Mouse (Mus musculus) midbrain, embryonic 14.5 days (tissue): ENCODE results near the gene Ston2. TPM values are rescaled to one million over a fixed set of nuclear protein-coding genes. Genes with fewer than 3 reads are reported as not detected.

ENCODE experiments used
- ATAC-seq: fragments of 200-750 bp; cut with Nextera tagmentation; 2 replicates; pipeline ENCODE4 v1.8.0; 2017; ENCODE audit warnings: moderate number of reproducible peaks, moderate library complexity; ENCODE audit not compliant: low FRiP score, low TSS enrichment
- DNase-seq: peaks from one replicate; pipeline ENCODE4 v3.0.0-alpha.2; 2015
- H3K27ac ChIP-seq: fragments of 300-500 bp; sonication (generic); replicated peaks from 2 replicates; pipeline ENCODE4 v1.5.1; 2014; ENCODE audit warnings: mild to moderate bottlenecking, low read depth, low read length, moderate library complexity
- H3K27me3 ChIP-seq: fragments of 300-500 bp; sonication (generic); 2 replicates; pipeline ENCODE4 v1.6.1; 2014; ENCODE audit warnings: low read length, control low read depth, mixed read lengths; ENCODE audit not compliant: control insufficient read depth, insufficient read depth
- H3K36me3 ChIP-seq: fragments of 300-500 bp; sonication (generic); 2 replicates; pipeline ENCODE4 v1.6.1; 2014; ENCODE audit warnings: low read length, control low read depth; ENCODE audit not compliant: control insufficient read depth, insufficient read depth
- H3K4me1 ChIP-seq: fragments of 300-500 bp; sonication (generic); 2 replicates; pipeline ENCODE4 v1.6.1; 2014; ENCODE audit warnings: mild to moderate bottlenecking, antibody characterized with exemption, low read length, control low read depth; ENCODE audit not compliant: control insufficient read depth, insufficient read depth
- H3K4me2 ChIP-seq: fragments of 300-500 bp; sonication (generic); 2 replicates; pipeline ENCODE4 v1.6.1; 2014; ENCODE audit warnings: mild to moderate bottlenecking, low read length, moderate library complexity
- H3K4me3 ChIP-seq: fragments of 300-500 bp; sonication (generic); replicated peaks from 2 replicates; pipeline ENCODE4 v1.5.1; 2014; ENCODE audit warnings: low read depth, low read length
- H3K9ac ChIP-seq: fragments of 300-500 bp; sonication (generic); replicated peaks from 2 replicates; pipeline ENCODE4 v1.6.1; 2014; ENCODE audit warnings: mild to moderate bottlenecking, low read length, moderate library complexity
- H3K9me3 ChIP-seq: fragments of 300-500 bp; sonication (generic); 2 replicates; pipeline ENCODE4 v1.6.1; 2016; ENCODE audit warnings: low read length, control low read depth, mixed read lengths; ENCODE audit not compliant: control insufficient read depth
- WGBS: fragments of 180-500 bp; shearing (Covaris S2); extraction: QIAGEN DNeasy Blood & Tissue Kit; methylation state at CpG from one replicate; pipeline ENCODE4 v1.1.7; 2014; 5-methylcytosine and 5-hydroxymethylcytosine counted together
- polyA plus RNA-seq: library from polyadenylated mRNA; unstranded; fragments of >200 nt; fragmentation: Nextera tagmentation; extraction: Ambion mirVana; gene quantifications from 2 replicates; pipeline ENCODE4 v1.2.1, GENCODE M21; 2014

Gene Ston2
- polyA plus RNA-seq, 1 experiment from 2014 or later, result 5.0 TPM

DNA sequence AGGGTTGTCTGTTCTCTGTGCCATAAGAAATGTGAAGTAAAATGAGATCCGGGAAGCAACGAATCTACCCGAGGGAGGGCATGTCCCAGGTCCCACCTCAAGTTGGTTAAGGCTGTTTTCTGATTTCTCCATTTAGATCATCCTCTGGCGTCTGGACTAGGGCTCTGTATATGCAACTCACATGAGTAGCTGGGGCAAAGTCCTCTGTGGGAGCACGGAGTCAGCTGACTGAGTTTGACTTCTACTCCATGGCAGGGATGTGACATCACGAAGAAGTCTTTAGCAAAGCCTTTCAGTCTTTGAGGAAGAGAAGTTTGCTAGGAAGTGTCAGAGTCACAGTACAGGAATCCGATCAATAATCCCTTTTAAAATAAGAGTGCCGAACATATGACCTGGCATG is 20.7 kb upstream of the Ston2 start:
- H3K4me2 ChIP-seq, result no peak overlapping the region
- H3K4me1 ChIP-seq, result no peaks in the 10 kb centered on the region
- no peak for ATAC-seq
- H3K27me3 ChIP-seq, result no peaks in the 10 kb centered on the region
- H3K9me3 ChIP-seq, result no peaks in the 10 kb centered on the region
- 95% methylated on average over 8 of the region's 8 CpGs for WGBS
- no peak for DNase-seq
- peaks cover 75% of the 10 kb centered on the region for H3K36me3 ChIP-seq
- no peak overlapping the region for H3K27ac ChIP-seq
- no peak overlapping the region for H3K9ac ChIP-seq
- no peak overlapping the region for H3K4me3 ChIP-seq

- no peaks in the 10 kb centered on the region for H3K9me3 ChIP-seq
- no peak overlapping the region for H3K9ac ChIP-seq
- WGBS, result 86% methylated on average over 6 of the region's 6 CpGs
- H3K36me3 ChIP-seq, result peaks cover 63% of the 10 kb centered on the region
- no peak overlapping the region for H3K4me2 ChIP-seq
- DNase-seq (no peak), ATAC-seq (no peak)
- H3K27me3 ChIP-seq, result no peaks in the 10 kb centered on the region
- H3K4me3 ChIP-seq, result no peak overlapping the region
- H3K4me1 ChIP-seq, result no peaks in the 10 kb centered on the region
- H3K27ac ChIP-seq, result no peak overlapping the region
Observed at GRCm38 (mm10) chr12:91807761-91808160, 19.6 kb upstream of the Ston2 start.

DNA sequence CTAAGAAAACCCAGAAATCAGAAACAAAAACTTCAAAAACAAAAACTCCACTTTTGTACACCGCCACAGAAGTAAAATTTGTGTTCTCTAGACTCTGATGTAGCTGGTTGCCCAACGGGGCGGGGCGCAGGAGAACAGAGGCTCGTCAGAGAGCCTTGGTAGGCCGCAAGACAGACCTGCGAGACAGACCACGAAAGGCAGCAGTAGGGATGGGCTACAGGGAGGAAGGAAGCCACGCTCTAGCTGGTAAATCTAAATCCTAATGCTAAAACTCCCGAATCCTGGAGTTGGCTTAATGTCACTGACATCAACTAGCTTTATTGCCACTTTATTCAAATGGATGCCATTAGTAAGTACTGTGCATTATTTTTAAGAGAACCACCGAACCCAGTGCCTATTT is 18.9 kb upstream of the Ston2 start:
- H3K9ac ChIP-seq, result no peak overlapping the region
- H3K4me2 ChIP-seq, result no peak overlapping the region
- H3K36me3 ChIP-seq, result peaks cover 56% of the 10 kb centered on the region
- H3K4me3 ChIP-seq, result no peak overlapping the region
- H3K9me3 ChIP-seq, result no peaks in the 10 kb centered on the region
- 93% methylated on average over 11 of the region's 11 CpGs for WGBS
- no peak overlapping the region for H3K27ac ChIP-seq
- DNase-seq (no peak), ATAC-seq (no peak)
- H3K27me3 ChIP-seq, result no peaks in the 10 kb centered on the region
- H3K4me1 ChIP-seq, result no peaks in the 10 kb centered on the region

DNA sequence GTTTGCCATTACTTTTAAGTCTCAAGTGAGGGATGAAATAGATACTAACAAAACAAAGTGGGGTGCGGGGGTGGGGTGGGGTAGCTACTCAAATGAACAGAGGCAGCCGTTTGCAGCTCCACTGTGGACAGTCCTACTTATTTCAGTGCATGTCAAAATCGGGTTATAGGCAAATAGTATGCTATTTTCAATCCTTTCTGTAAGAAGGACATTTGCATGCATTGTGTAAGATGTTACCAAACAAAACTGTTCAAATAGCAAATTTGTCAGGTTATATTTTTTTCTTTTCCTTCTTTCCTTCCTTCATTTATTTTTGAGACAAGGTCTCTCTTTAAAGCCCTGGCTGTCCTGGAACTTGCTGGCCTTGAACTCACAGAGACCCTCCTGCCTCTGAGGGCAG is 16.1 kb upstream of the Ston2 start:
- no peak for ATAC-seq
- 85% methylated on average over 3 of the region's 3 CpGs for WGBS

DNA sequence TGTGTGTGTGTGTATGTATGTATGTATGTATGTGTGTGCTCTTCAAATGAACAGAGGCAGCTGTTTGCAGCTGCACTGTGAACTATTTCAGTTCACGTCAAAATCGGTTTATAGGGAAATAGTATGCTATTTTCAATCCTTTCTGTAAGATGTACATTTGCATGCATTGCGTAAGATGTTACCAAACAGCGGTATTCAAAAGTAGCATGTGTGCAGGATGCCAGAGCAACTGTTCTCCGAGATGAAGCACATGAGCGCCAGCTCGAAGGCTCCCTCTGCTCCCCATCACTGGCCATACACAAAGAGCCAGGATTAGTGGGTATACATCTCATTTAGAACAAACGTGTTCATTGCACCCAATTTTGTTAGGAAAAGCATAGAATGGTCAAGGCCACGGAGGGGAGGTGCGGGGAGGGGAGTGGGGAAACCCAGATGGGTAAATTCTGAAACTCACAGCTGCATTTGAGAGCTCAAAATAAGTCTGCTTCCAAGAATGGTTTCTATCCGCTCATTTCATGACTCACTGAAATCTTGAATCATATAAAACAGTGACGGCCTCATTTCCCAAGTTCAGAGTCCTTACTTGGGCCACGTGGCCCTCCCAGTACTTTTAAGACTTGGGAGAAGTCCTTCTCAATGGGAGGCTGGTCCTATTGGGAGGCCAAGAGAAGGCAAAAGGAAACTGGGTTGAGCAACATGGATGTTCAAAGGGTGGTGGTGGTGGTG is 15.2 kb upstream of the Ston2 start:
- no peak overlapping the region for H3K4me2 ChIP-seq
- H3K4me3 ChIP-seq, result no peak overlapping the region
- WGBS, result 71% methylated on average over 13 of the region's 13 CpGs
- no peaks in the 10 kb centered on the region for H3K9me3 ChIP-seq
- no peak overlapping the region for H3K27ac ChIP-seq
- no peaks in the 10 kb centered on the region for H3K27me3 ChIP-seq
- no peaks in the 10 kb centered on the region for H3K4me1 ChIP-seq
- DNase-seq (peak; percentile 5), ATAC-seq (no peak)
- peaks cover 20% of the 10 kb centered on the region for H3K36me3 ChIP-seq
- H3K9ac ChIP-seq, result no peak overlapping the region

More for the DNA sequence above, 16.1 kb upstream of the Ston2 start:
- Histone ChIP-seq H3K36me3 (peaks cover 29% of the 10 kb centered on the region), H3K4me3 (no peak overlapping the region), H3K27ac (no peak overlapping the region), H3K4me2 (no peak overlapping the region), H3K9ac (no peak overlapping the region), H3K27me3 (no peaks in the 10 kb centered on the region), H3K9me3 (no peaks in the 10 kb centered on the region), H3K4me1 (no peaks in the 10 kb centered on the region)
- no peak for DNase-seq

DNA sequence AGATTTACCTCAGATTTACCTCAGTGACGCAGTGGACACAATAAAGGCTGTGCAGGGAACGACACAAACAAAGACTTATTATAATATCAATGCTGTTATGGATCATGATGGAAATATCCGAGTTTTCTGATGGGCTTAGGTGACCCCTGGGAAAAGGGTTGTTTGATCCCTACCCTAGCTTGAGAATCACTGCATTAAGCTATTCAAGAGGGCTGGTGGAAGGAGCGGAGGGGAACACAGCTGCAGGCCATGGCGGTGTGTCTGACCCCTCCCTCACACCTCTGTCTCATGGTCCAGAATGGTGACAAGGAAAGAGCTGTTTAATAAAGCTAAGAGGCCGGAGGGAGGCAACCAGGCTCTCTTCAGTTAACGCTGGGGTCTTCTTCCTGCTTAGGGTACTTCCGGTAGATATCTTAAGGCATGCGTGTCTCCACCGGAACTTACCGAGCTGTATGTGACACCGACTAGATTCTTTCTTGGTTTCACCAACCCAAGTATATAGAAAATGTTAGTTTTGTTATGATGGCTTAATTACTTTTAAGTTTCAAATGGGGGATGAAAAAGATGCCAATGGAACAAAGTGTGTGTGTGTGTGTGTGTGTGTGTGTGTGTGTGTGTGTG is 14.5 kb upstream of the Ston2 start:
- no peaks in the 10 kb centered on the region for H3K9me3 ChIP-seq
- H3K4me3 ChIP-seq, result no peak overlapping the region
- no peak for ATAC-seq
- no peak for DNase-seq
- no peaks in the 10 kb centered on the region for H3K27me3 ChIP-seq
- H3K27ac ChIP-seq, result no peak overlapping the region
- H3K36me3 ChIP-seq, result peaks cover 14% of the 10 kb centered on the region
- H3K9ac ChIP-seq, result no peak overlapping the region
- no peak overlapping the region for H3K4me2 ChIP-seq
- no peaks in the 10 kb centered on the region for H3K4me1 ChIP-seq
- 75% methylated on average over 12 of the region's 12 CpGs for WGBS

- Histone ChIP-seq H3K4me3 (no peak overlapping the region), H3K9ac (no peak overlapping the region), H3K36me3 (peaks cover 4% of the 10 kb centered on the region; the same call in 1 of the 2 replicates), H3K4me2 (no peak overlapping the region), H3K9me3 (no peaks in the 10 kb centered on the region), H3K4me1 (no peaks in the 10 kb centered on the region), H3K27ac (no peak overlapping the region), H3K27me3 (no peaks in the 10 kb centered on the region)
- 66% methylated on average over 6 of the region's 6 CpGs for WGBS
- DNase-seq, result no peak
- no peak for ATAC-seq
Observed at GRCm38 (mm10) chr12:91800861-91801385, 12.7 kb upstream of the Ston2 start.

GRCm38 (mm10) chr12:91799821-91800335 is 11.7 kb upstream of the Ston2 start:
- ATAC-seq (no peak), DNase-seq (no peak)
- H3K27ac ChIP-seq, result no peak overlapping the region
- H3K27me3 ChIP-seq, result no peaks in the 10 kb centered on the region
- no peak overlapping the region for H3K4me2 ChIP-seq
- H3K9ac ChIP-seq, result no peak overlapping the region
- H3K36me3 ChIP-seq, result no peaks in the 10 kb centered on the region
- H3K4me1 ChIP-seq, result no peaks in the 10 kb centered on the region
- no peak overlapping the region for H3K4me3 ChIP-seq
- 78% methylated on average over 12 of the region's 12 CpGs for WGBS
- no peaks in the 10 kb centered on the region for H3K9me3 ChIP-seq

DNA sequence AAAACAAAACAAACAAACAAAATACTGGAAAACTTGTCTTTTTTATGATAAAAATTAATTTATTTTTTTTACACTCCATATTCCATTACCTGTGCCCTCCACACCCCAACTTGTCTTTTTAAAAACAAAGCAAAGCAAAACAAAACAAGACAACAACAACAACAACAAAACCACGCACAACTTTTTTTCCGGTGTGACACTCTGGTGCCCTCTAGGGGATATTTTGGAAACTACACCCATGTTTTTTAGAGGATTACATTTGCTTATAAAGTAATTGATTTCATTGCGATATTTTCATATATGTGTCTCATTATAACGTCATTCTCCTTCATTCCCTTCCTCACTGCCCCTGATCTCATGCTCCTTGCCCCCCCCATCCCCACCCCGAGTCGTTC is 11.2 kb upstream of the Ston2 start:
- Histone ChIP-seq H3K9ac (no peak overlapping the region), H3K27me3 (no peaks in the 10 kb centered on the region), H3K36me3 (no peaks in the 10 kb centered on the region), H3K4me3 (no peak overlapping the region), H3K9me3 (no peaks in the 10 kb centered on the region), H3K27ac (no peak overlapping the region), H3K4me1 (no peaks in the 10 kb centered on the region), H3K4me2 (no peak overlapping the region)
- peak; percentile 68 for DNase-seq
- ATAC-seq, result no peak
- WGBS, result 22% methylated on average over 6 of the region's 6 CpGs
